Mouse (Mus musculus): Measurements from ENCODE around the gene Tmem235. TPM values are rescaled to one million over a fixed set of nuclear protein-coding genes. Genes with fewer than 3 reads are reported as not detected.
"Not testable (repeated sequence)": the region's sequence is repeated elsewhere in the genome, so short reads cannot be mapped to it uniquely, and the experiment has no call there.

The Tmem235 gene
- polyA plus RNA-seq (2012; rRNA removed): not detected in 2 replicates

GRCm38 (mm10) chr11:117860601-117861000 lies at the start of gene Tmem235:
Gene Tmem235 (plus strand): TSS chr11:117860752.
- no peak for DNase-seq (ENCODE audit: extremely low spot score in 1 of 2, low spot score in 1 of 2)

- DNase-seq (ENCODE audit: extremely low spot score in 1 of 2, low spot score in 1 of 2): no peak
Observed at GRCm38 (mm10) chr11:117813867-117814266, 46.7 kb upstream of the Tmem235 start.

- DNase-seq (ENCODE audit: extremely low spot score in 1 of 2, low spot score in 1 of 2): no peak
Observed at GRCm38 (mm10) chr11:117814704-117815366, 45.7 kb upstream of the Tmem235 start.

- not testable (repeated sequence) for DNase-seq (ENCODE audit: extremely low spot score in 1 of 2, low spot score in 1 of 2)
Observed at GRCm38 (mm10) chr11:117815850-117816249, 44.7 kb upstream of the Tmem235 start.

GRCm38 (mm10) chr11:117816389-117816996 lies 44.1 kb upstream of the Tmem235 start:
- DNase-seq (ENCODE audit: extremely low spot score in 1 of 2, low spot score in 1 of 2): no peak

- no peak for DNase-seq (ENCODE audit: extremely low spot score in 1 of 2, low spot score in 1 of 2)
Observed at GRCm38 (mm10) chr11:117819095-117819494, 41.5 kb upstream of the Tmem235 start.

GRCm38 (mm10) chr11:117820173-117820572 lies 40.4 kb upstream of the Tmem235 start:
- no peak for DNase-seq (ENCODE audit: extremely low spot score in 1 of 2, low spot score in 1 of 2)

GRCm38 (mm10) chr11:117821868-117822267 lies 38.7 kb upstream of the Tmem235 start:
- DNase-seq (ENCODE audit: extremely low spot score in 1 of 2, low spot score in 1 of 2): no peak

- DNase-seq (ENCODE audit: extremely low spot score in 1 of 2, low spot score in 1 of 2): no peak
Observed at GRCm38 (mm10) chr11:117822728-117823241, 37.8 kb upstream of the Tmem235 start.

GRCm38 (mm10) chr11:117823411-117823810 lies 37.1 kb upstream of the Tmem235 start:
- DNase-seq (ENCODE audit: extremely low spot score in 1 of 2, low spot score in 1 of 2): no peak

GRCm38 (mm10) chr11:117824060-117824969 lies 36.2 kb upstream of the Tmem235 start:
- peak in 1 of 2 experiments; percentile 88 for DNase-seq (ENCODE audit: extremely low spot score in 1 of 2, low spot score in 1 of 2)

GRCm38 (mm10) chr11:117825333-117826101 lies 35.0 kb upstream of the Tmem235 start, which contains the start of the genes Afmid and Tk1:
Gene Afmid (plus strand): TSS chr11:117825924.
Gene Tk1 (minus strand): TSS chr11:117826092.
- DNase-seq (ENCODE audit: extremely low spot score in 1 of 2, low spot score in 1 of 2): peak in 1 of 2 experiments; percentile 62

- no peak for DNase-seq (ENCODE audit: extremely low spot score in 1 of 2, low spot score in 1 of 2)
Observed at GRCm38 (mm10) chr11:117826164-117826563, 34.4 kb upstream of the Tmem235 start.

- DNase-seq (ENCODE audit: extremely low spot score in 1 of 2, low spot score in 1 of 2): no peak
Observed at GRCm38 (mm10) chr11:117826916-117827315, 33.6 kb upstream of the Tmem235 start.

- DNase-seq (ENCODE audit: extremely low spot score in 1 of 2, low spot score in 1 of 2): no peak
Observed at GRCm38 (mm10) chr11:117827386-117827785, 33.2 kb upstream of the Tmem235 start.

GRCm38 (mm10) chr11:117828149-117828887 lies 32.2 kb upstream of the Tmem235 start:
- DNase-seq (ENCODE audit: extremely low spot score in 1 of 2, low spot score in 1 of 2): no peak

- DNase-seq (ENCODE audit: extremely low spot score in 1 of 2, low spot score in 1 of 2): no peak
Observed at GRCm38 (mm10) chr11:117828888-117829604, 31.5 kb upstream of the Tmem235 start.

GRCm38 (mm10) chr11:117829671-117830215 lies 30.8 kb upstream of the Tmem235 start:
- DNase-seq (ENCODE audit: extremely low spot score in 1 of 2, low spot score in 1 of 2): no peak
